Mouse (Mus musculus) cerebellum, adult 9-11 months (tissue): ENCODE measurements around the gene Maoa.

Experiments
- DNase-seq: peaks from one replicate; pipeline ENCODE4 v3.0.0; 2022

The Maoa gene

DNA sequence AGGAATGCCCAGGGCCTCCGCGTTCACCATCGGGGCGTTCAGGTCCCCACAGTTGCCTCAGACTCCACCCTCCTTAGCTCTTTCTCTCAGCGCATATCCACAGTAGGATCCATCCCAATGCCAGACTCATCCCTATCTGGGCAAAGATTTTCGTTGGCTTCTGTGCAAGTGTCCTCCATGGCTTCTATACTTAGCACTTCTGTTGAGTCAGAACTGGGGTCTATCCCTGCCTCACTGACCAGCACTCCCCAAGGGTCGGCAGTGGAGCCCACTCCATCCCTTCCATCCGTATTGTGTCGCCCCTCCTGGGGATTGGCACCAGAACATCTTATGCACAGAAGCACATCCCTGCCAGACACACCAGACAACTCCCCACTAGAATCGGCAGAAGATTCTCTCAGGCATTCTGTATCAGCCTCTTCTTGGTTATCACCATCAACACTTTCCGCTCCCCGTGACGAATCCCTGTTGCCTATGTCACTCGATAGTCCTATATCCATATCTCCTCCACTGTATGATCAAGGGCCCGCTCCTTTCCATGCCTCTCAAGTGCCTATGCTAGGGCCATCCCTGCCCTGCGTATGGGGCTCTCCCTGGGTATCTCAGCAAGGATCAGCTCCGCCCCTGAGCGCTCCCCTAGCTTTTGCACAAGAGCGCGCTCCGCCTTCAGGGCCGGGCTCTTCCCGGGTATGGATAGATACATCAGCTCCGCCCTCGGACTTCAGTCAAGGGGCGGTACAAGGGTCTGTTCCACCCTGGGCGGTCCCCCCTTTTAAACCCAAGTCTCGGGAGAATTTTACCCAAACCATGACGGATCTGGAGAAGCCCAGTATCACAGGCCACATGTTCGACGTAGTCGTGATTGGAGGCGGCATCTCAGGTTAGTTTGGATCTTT is at the start of gene Maoa:
Maoa (plus strand) TSS at position 665 of the 896 bp plus-strand sequence.
- peak; percentile 82 for DNase-seq

DNA sequence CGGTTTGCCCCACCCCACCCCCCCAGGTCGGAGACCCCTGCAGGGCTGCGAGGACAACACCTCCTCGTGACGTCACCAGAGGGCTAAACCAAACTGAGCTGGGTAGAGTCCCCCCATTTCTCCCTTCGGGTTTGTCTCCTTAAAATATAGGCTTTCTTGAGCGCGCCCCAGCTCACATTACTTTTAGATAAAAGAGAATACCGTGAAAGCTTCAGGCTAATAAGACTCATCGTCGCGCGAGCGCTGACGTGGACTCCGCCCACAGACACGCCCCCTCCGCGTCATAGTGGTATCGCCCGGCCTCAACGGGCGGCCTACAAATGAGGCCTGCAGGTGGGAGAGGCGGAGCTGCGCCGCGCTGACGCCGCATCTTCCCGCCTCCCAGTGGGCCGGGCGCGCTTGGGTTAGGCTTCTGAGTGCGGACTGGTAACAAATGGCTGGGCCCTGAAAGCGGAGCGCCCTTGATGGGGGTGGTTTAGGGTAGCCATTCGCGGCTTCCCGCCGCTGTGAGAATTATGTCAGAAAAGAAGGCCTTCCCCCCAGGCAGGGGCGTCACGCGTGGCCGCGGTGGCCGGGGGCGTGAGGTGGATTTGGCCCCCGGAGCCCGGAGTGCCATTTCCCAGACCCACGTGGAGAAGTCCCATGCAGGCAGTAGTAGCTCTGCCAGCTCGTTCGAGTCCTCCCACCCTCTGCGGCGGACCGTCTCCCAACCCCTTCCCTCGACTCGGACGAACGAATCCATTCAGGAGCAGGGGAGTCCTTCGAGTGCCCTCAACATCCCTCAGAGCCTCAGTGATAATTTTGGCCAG is 1.1 kb upstream of the Maoa start:
- peak; percentile 93 for DNase-seq

DNA sequence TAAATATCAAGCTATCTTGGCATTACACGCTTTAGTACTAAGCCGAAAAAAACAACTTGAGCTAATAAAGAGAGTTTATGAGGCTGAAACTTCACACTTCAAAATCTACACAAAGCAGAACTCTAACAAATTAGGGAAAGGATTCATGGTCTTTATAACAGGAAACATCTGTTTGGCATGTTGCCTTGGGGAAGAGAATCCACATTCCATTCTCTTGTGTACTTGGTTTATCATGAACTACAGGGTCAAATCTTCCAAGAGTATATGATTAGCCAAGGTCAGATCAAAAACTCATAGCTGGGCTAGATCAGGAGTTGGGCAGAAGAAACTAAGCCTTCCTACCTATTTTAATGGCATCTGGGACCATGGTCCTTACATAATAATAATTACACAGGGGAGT is 37.0 kb downstream of the Maoa start:
- DNase-seq, result no peak

DNA sequence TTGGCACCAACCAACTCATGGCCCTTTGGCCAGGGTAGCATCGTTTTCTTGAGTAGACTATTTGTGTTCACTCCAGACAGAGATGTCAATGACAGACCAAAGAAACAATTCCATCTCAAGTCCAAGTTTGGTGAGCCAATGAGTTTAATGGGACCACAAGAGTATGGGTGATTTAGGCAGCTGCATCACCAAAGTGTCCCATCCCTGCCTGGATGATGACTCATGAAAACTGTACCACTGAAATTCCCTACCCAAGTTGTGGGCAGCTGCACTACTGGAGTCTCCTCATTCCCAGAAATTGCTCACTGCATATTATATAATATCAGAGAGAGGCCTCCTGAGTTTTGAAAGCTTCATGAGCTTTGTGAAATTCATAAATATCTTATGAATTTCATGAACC is 86.6 kb downstream of the Maoa start:
- no peak for DNase-seq

- DNase-seq, result no peak
Observed at GRCm38 (mm10) chrX:16714033-16714432, 94.5 kb downstream of the Maoa start.
